Mouse (Mus musculus): ENCODE data around the gene AW011738.

The AW011738 gene

GRCm38 (mm10) chr4:156236651-156237447 is 33.7 kb downstream of the AW011738 start:
- DNase-seq (ENCODE audit: inconsistent ontology term) = peak; percentile 19

DNA sequence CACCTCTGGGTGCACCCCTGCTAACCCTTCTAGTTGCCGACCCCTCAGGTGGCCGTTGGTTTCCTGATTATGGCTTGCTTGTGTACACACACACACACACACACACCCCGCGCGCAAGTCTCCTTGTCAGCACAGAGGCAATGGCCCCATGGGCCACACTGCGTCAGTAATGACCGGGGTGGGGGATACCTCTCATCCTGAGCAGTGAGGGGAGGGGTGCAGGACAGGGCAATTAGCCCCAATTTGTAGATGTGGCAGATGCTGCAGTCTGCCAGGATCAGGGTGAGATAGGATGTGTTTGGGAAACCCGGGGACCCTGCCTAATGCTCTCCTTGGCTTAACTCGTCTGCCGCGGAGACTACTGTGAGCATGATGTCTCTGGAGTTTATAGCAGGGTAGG is 46.5 kb downstream of the AW011738 start:
- DNase-seq (ENCODE audit: inconsistent ontology term) = no peak

GRCm38 (mm10) chr4:156251081-156251480 is 48.0 kb downstream of the AW011738 start:
- no peak for DNase-seq (ENCODE audit: inconsistent ontology term)

DNA sequence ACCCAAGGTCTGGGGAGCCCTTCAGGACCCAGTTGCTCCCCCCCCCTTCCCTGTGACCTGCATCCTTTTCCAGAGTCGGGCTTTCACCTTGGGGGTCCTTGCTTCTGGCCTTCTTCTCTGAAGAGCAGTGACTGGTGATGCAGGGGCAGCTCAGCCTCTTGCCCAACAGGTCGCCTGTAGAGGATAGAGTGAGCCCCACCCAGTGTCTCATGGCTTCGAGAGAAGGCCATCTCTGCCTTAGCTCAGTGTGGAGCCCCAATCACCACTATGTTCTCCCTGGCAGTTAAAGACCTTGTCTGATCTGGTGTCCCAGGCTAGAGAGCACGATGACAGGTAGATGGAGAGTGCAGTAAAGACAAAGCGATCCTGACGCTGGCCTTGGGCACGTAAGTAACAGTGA is 49.0 kb downstream of the AW011738 start:
- no peak for DNase-seq (ENCODE audit: inconsistent ontology term)

DNA sequence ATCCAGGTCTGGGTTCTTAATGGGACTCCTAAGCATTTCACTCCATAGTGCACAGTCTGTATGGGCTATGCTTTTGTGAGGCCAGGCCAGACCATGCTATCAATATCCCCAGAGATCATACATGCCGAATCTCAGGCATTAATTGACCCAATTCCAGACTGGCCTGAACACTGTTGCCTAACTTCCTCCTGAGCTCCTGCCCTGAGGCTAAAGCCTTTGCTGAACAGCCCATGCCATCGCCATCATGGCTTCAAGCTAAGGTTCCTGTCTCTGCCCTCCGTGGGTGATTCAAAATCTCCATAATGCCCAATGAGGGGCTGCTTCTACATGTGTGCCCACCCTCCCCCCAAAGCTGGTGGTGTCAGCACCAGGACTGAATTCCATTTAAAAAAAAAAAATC is 49.5 kb downstream of the AW011738 start:
- DNase-seq (ENCODE audit: inconsistent ontology term) = no peak

GRCm38 (mm10) chr4:156253043-156253442 is 49.9 kb downstream of the AW011738 start:
- no peak for DNase-seq (ENCODE audit: inconsistent ontology term)

DNA sequence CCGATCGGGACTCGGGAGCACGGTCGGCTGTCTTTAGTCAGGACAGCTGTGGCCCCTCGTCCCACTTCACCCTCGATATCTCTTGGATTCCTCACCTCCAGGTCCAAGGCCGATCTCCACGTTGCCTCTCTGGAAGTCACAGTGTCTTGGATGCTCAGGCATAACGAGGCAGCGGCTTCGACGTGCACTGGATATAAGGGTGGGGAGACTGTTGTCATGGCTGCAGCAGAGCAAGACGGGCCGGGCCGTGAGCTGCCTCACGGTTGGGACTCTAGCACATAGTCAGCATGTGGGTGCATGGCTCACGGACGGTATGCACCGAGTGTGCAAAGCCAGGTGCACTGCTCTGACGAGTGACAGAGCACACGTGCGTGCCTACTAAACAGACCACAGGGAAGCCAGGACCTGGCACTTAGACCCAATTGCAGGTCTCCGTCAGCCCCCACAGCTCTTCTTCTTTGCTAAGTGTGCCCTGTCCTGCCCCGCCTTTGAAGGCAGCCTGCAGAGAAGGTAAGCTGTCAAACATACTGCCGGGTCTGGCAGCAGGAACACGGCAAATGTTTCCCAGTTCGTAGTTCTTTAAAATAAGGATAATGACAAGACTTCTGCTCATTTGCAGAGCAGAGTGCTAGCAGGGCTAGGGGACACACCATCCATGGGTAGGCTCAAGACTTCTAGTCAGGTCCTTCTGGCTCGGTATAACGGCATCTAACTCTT is 51.4 kb downstream of the AW011738 start:
- no peak for DNase-seq (ENCODE audit: inconsistent ontology term)
